Mouse (Mus musculus): ENCODE measurements at regions not wholly inside any gene's neighbourhood (a gene's known extent, or its start where the extent isn't known, plus 50 kb on each side); places are given as distances from the start of the nearest gene placed in this dataset.
"Not testable (repeated sequence)": the region's sequence is repeated elsewhere in the genome, so short reads cannot be mapped to it uniquely, and the experiment has no call there.

DNA sequence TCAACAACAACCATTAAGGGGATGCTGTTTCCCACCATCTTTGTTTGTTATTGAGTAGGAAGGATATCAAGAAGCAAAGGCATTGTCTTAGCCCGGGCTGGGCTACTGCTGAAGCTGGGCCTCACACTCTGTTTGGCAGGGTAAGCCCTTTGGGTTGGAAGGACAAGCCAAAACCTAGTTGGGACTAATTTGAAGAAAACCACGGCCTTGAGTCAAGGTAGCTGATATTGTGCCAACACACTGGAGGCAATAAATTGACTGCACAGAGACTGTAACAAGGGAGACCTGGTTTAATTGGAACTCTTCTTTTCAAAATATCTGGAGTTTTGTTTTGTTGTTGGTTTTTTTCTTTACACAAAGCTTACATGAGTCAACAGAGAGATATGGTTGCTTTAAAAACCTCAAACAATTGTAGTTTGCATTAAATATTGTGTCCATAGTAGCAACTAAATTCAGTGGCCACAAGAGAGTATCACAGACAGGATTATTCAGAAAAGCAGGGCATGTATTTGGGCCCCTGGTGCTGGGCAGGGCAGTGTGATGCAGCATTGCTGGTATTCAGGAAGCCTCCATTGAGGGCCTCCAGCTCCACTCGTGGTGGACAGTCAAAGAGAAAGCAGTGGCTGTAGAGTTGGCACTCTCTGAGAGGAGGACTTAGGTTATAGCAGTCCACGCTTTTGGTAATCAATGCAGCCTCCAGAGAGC lies 105.5 kb upstream of the Ubl3 start:
- Histone ChIP-seq H3K9ac (replicated peaks) (no peak overlapping the region), H3K4me2 (ENCODE audit: low read depth, low read length) (no peak overlapping the region), H3K4me1 (ENCODE audit: insufficient read depth) (no peaks in the 10 kb centered on the region), H3K4me3 (ENCODE audit: low read depth, low read length) (no peak overlapping the region), H3K27ac (ENCODE audit: low read depth) (no peak overlapping the region), H3K9me3 (ENCODE audit: low read length) (peaks cover 3% of the 10 kb centered on the region), H3K36me3 (replicated peaks; ENCODE audit: insufficient read depth, low read length) (no peaks in the 10 kb centered on the region), H3K27me3 (ENCODE audit: insufficient read depth, low read length) (no peaks in the 10 kb centered on the region)
- DNase-seq (no peak), ATAC-seq (no peak)
- TF ChIP-seq EP300 (IDR thresholded peaks at IDR 0.05; ENCODE audit: low read depth) = no peak
- no peak for TF ChIP-seq CTCF (IDR thresholded peaks at IDR 0.05; ENCODE audit: low read depth)
- WGBS (ENCODE audit: insufficient replicate concordance) = 67% methylated on average over 4 of the region's 4 CpGs

DNA sequence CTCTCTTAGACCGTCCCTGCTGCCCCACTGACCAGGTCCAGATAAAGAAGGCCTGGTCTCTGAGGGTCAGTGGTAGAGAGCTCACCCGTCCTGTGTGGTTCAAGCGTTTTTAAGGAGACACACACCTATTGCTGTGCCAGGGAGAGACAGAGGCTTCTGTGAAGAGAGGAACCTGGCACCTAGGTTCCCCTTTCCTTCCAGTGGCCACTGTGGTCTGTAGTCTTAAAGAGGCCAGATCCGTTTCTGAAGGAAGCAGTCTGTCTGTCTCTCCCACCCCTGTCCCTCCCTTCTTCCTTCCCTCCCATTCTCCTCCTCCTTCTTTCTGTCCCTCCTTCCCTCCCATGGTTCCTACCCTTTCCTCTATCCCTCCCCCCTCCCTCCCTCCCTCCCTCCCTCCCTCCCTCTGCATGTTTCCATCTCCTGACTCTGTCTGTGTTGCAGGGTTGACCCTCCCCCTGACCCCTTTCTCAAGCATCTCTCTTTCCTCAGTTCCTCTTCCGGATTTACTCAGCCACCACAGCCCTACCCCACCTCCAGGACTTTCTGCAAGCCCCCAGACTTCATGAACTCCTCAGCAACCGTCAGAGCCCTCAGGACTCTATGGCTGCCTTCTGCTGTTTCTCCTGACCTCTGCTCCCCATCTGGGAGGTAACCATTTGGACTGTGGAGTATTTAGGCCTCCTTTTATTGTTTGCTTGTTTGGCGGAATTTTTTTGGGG lies 100.1 kb upstream of the Ubl3 start:
- Histone ChIP-seq H3K27me3 (ENCODE audit: insufficient read depth, low read length) (no peaks in the 10 kb centered on the region), H3K9ac (replicated peaks) (peak overlapping the region; percentile 38; the same call in 1 of the 2 replicates), H3K4me2 (ENCODE audit: low read depth, low read length) (peak overlapping the region; percentile 52), H3K4me3 (ENCODE audit: low read depth, low read length) (peak overlapping the region; percentile 22), H3K27ac (ENCODE audit: low read depth) (peak overlapping the region; percentile 76), H3K9me3 (ENCODE audit: low read length) (no peaks in the 10 kb centered on the region), H3K4me1 (ENCODE audit: insufficient read depth) (no peaks in the 10 kb centered on the region), H3K36me3 (replicated peaks; ENCODE audit: insufficient read depth, low read length) (no peaks in the 10 kb centered on the region)
- ATAC-seq (peak; percentile 67), DNase-seq (peak; percentile 32)
- TF ChIP-seq EP300 (IDR thresholded peaks at IDR 0.05; ENCODE audit: low read depth) = no peak
- TF ChIP-seq CTCF (IDR thresholded peaks at IDR 0.05; ENCODE audit: low read depth) = no peak
- WGBS (ENCODE audit: insufficient replicate concordance) = 34% methylated on average over 7 of the region's 7 CpGs

DNA sequence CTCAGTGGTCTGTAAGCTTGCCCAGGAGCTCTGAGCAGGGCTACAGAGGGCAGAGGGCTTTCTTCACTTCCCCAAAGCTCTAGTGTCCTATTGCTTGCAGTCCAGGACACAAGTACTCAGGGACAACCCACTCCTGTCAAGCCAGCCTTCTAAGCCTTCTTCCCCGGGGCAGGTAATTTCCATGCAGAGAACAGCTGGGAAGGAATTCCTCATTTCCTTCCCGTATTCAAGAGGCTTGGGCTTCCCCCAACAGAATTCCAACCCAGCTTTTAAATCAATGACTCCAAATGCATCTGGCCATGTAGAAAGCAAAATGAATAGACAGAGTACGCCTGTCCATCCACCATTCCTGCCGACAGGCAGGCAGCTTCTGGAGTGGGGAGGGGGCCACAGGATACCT lies 99.1 kb upstream of the Ubl3 start:
- no peak for DNase-seq
- peak overlapping the region; percentile 20; the same call in 1 of the 2 replicates for H3K4me3 ChIP-seq (ENCODE audit: low read depth, low read length)
- peak overlapping the region; percentile 13; the same call in 1 of the 2 replicates for H3K9ac ChIP-seq (replicated peaks)
- H3K4me2 ChIP-seq (ENCODE audit: low read depth, low read length) = peak overlapping the region; percentile 52
- H3K36me3 ChIP-seq (replicated peaks; ENCODE audit: insufficient read depth, low read length) = no peaks in the 10 kb centered on the region
- H3K27ac ChIP-seq (ENCODE audit: low read depth) = peak overlapping the region; percentile 76
- TF ChIP-seq CTCF (IDR thresholded peaks at IDR 0.05; ENCODE audit: low read depth) (no peak), EP300 (IDR thresholded peaks at IDR 0.05; ENCODE audit: low read depth) (no peak)
- WGBS (ENCODE audit: insufficient replicate concordance) = 62% methylated on average over 4 of the region's 4 CpGs
- no peaks in the 10 kb centered on the region for H3K27me3 ChIP-seq (ENCODE audit: insufficient read depth, low read length)
- H3K4me1 ChIP-seq (ENCODE audit: insufficient read depth) = no peaks in the 10 kb centered on the region
- no peaks in the 10 kb centered on the region for H3K9me3 ChIP-seq (ENCODE audit: low read length)
- ATAC-seq = 0 out of 2 replicates have a peak, but pooled peaks have one; percentile 22

DNA sequence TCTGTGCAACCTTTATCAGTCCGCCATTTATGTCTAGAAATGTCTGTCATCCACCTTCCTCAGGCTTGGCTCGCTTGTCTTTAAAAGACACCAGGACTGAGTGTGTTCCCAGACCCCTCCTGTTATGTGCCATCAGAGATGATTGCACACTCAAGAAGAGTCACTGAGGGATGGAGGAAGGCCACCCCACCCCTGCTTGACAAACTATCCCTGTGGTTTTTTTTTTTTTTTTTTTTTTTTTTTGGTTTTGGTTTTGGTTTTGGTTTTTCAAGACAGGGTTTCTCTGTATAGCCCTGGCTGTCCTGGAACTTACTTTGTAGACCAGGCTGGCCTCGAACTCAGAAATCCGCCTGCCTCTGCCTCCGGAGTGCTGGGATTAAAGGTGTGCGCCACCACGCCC lies 97.0 kb upstream of the Ubl3 start:
- H3K27ac ChIP-seq (ENCODE audit: low read depth); H3K36me3 ChIP-seq (replicated peaks; ENCODE audit: insufficient read depth, low read length); H3K9ac ChIP-seq (replicated peaks); H3K9me3 ChIP-seq (ENCODE audit: low read length); H3K4me1 ChIP-seq (ENCODE audit: insufficient read depth); ATAC-seq; H3K4me2 ChIP-seq (ENCODE audit: low read depth, low read length); DNase-seq; H3K27me3 ChIP-seq (ENCODE audit: insufficient read depth, low read length); H3K4me3 ChIP-seq (ENCODE audit: low read depth, low read length): not testable (repeated sequence)
- 82% methylated on average over 7 of the region's 7 CpGs for WGBS (ENCODE audit: insufficient replicate concordance)

DNA sequence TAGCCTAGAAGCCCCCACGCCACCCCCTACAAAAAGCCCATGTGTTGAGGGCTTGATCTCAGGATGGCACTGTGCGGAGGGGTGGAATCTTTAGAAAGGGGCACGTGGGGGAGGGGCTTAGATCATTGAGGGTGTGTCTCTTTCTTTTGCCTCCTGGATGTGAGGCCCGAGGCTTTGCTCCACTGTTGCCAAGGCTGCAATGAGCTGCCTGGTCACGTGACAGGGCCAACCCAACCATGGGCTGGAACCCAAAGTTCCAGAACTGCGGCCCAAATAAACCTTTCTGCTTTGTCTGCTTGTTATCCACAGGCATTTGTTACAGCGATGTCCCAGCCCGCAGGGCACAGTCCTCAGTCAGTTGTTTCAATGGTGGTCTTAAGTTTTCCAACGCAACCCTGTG lies 96.5 kb upstream of the Ubl3 start:
- Histone ChIP-seq H3K27ac (ENCODE audit: low read depth) (no peak overlapping the region), H3K27me3 (ENCODE audit: insufficient read depth, low read length) (no peaks in the 10 kb centered on the region), H3K9me3 (ENCODE audit: low read length) (no peaks in the 10 kb centered on the region), H3K4me3 (ENCODE audit: low read depth, low read length) (no peak overlapping the region), H3K9ac (replicated peaks) (no peak overlapping the region), H3K4me2 (ENCODE audit: low read depth, low read length) (no peak overlapping the region), H3K36me3 (replicated peaks; ENCODE audit: insufficient read depth, low read length) (no peaks in the 10 kb centered on the region), H3K4me1 (ENCODE audit: insufficient read depth) (no peaks in the 10 kb centered on the region)
- TF ChIP-seq EP300 (IDR thresholded peaks at IDR 0.05; ENCODE audit: low read depth) (no peak), CTCF (IDR thresholded peaks at IDR 0.05; ENCODE audit: low read depth) (no peak)
- DNase-seq (no peak), ATAC-seq (no peak)
- 75% methylated on average over 9 of the region's 9 CpGs for WGBS (ENCODE audit: insufficient replicate concordance)

DNA sequence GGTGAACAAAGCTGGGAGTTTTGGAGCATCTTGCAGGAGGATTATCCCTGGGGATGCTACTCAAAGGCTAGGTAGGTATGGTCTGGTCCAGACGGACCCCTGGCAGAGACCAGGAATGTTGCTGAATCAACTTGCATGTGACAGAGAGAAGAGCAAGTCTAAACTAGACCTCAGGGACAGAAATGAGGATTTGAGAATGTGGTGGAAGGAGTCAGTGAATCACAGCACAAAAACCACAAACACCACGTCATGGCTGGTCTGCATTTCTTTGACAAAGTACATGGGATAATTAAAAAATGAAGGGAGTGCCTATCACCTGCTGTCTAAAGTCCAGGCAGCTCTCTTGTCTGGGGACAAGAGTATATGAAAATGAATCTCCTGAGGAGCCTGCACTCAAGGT lies 95.1 kb upstream of the Ubl3 start:
- Histone ChIP-seq H3K27ac (ENCODE audit: low read depth) (no peak overlapping the region), H3K4me2 (ENCODE audit: low read depth, low read length) (no peak overlapping the region), H3K9ac (replicated peaks) (no peak overlapping the region), H3K9me3 (ENCODE audit: low read length) (no peaks in the 10 kb centered on the region), H3K36me3 (replicated peaks; ENCODE audit: insufficient read depth, low read length) (no peaks in the 10 kb centered on the region), H3K4me1 (ENCODE audit: insufficient read depth) (no peaks in the 10 kb centered on the region), H3K27me3 (ENCODE audit: insufficient read depth, low read length) (no peaks in the 10 kb centered on the region), H3K4me3 (ENCODE audit: low read depth, low read length) (no peak overlapping the region)
- 60% methylated on average over 2 of the region's 2 CpGs for WGBS (ENCODE audit: insufficient replicate concordance)
- TF ChIP-seq CTCF (IDR thresholded peaks at IDR 0.05; ENCODE audit: low read depth) = no peak
- TF ChIP-seq EP300 (IDR thresholded peaks at IDR 0.05; ENCODE audit: low read depth) = no peak
- no peak for ATAC-seq
- DNase-seq = no peak
